In genomic region chr12:78748557-78749377, GRCm38 (mm10) we compare ENCODE assay signal across 7 mouse cellular contexts. TPM values are rescaled to one million over a fixed set of nuclear protein-coding genes. Genes with fewer than 3 reads are reported as not detected.
DNase-seq lines count a peak whose midpoint lies in the region; ATAC-seq lines count a peak whose summit lies in the region.

Gene Mpp5 (plus strand): TSS chr12:78748907.

- H3K36me3 ChIP-seq in embryonic facial prominence, embryonic 11.5 days (replicated peaks; ENCODE audit: control insufficient read depth, insufficient read depth, low read depth, low read length) = no peaks in the 10 kb centered on the region
- H3K36me3 ChIP-seq in limb, embryonic 10.5 days = no peaks in the 10 kb centered on the region
- H3K36me3 ChIP-seq in midbrain, embryonic 13.5 days = no peaks in the 10 kb centered on the region

- H3K4me3 ChIP-seq in embryonic facial prominence, embryonic 11.5 days (ENCODE audit: low read depth, low read length) = peak within 1 kb of the TSS; percentile 86
- H3K4me3 ChIP-seq in limb, embryonic 10.5 days = peak within 1 kb of the TSS; percentile 91
- peak within 1 kb of the TSS; percentile 84 for H3K4me3 ChIP-seq in midbrain, embryonic 13.5 days (replicated peaks)

- ATAC-seq in embryonic facial prominence, embryonic 11.5 days (replicated peaks; ENCODE audit: insufficient number of reproducible peaks, low FRiP score, low TSS enrichment, low read depth) = peak; percentile 100
- ATAC-seq in granulocyte monocyte progenitor cell, adult 5-6 weeks (replicated peaks; ENCODE audit: poor library complexity, severe bottlenecking) = peak; percentile 95
- ATAC-seq in midbrain, embryonic 13.5 days = peak; percentile 100

- peak within 1 kb of the TSS; percentile 88 for H3K9ac ChIP-seq in embryonic facial prominence, embryonic 11.5 days (replicated peaks; ENCODE audit: low read length)
- peak within 1 kb of the TSS; percentile 79 for H3K9ac ChIP-seq in midbrain, embryonic 13.5 days (replicated peaks)

- H3K27me3 ChIP-seq in embryonic facial prominence, embryonic 11.5 days (ENCODE audit: control insufficient read depth, insufficient read depth, low read length) = no peaks in the 10 kb centered on the region
- 0 out of 2 replicates have a peak, but pooled peaks cover 3% of the 10 kb centered on the region for H3K27me3 ChIP-seq in limb, embryonic 10.5 days (ENCODE audit: low read depth, poor library complexity, severe bottlenecking)
- peaks cover 17% of the 10 kb centered on the region for H3K27me3 ChIP-seq in midbrain, embryonic 13.5 days

- H3K4me1 ChIP-seq in embryonic facial prominence, embryonic 11.5 days (ENCODE audit: control insufficient read depth, insufficient read depth, low read length) = no peaks in the 10 kb centered on the region
- H3K4me1 ChIP-seq in limb, embryonic 10.5 days = peaks cover 10% of the 10 kb centered on the region
- H3K4me1 ChIP-seq in midbrain, embryonic 13.5 days (replicated peaks) = peaks cover 13% of the 10 kb centered on the region

- no peaks in the 10 kb centered on the region for H3K9me3 ChIP-seq in embryonic facial prominence, embryonic 11.5 days (replicated peaks; ENCODE audit: control insufficient read depth, low read length)
- H3K9me3 ChIP-seq in limb, embryonic 10.5 days (replicated peaks) = no peaks in the 10 kb centered on the region
- H3K9me3 ChIP-seq in midbrain, embryonic 13.5 days = no peaks in the 10 kb centered on the region

- under 1% methylated on average over 72 of the region's 98 CpGs for WGBS in embryonic facial prominence, embryonic 11.5 days
- 1% methylated on average over 94 of the region's 98 CpGs for WGBS in limb, embryonic 10.5 days
- under 1% methylated on average over 85 of the region's 98 CpGs for WGBS in midbrain, embryonic 13.5 days

- DNase-seq in adrenal gland, postnatal 14 days = peak; percentile 99
- peak; percentile 98 for DNase-seq in embryonic facial prominence, embryonic 11.5 days (ENCODE audit: low spot score)
- DNase-seq in kidney, adult 11 months = peak; percentile 97
- peak; percentile 96 for DNase-seq in limb, embryonic 10.5 days (ENCODE audit: low spot score)
- DNase-seq in spleen, adult 12 weeks (ENCODE audit: low spot score) = peak; percentile 93

- H3K4me2 ChIP-seq in embryonic facial prominence, embryonic 11.5 days (ENCODE audit: low read depth, low read length) = peak within 1 kb of the TSS; percentile 70
- H3K4me2 ChIP-seq in midbrain, embryonic 13.5 days (replicated peaks) = peak within 1 kb of the TSS; percentile 91

- H3K27ac ChIP-seq in embryonic facial prominence, embryonic 11.5 days (replicated peaks; ENCODE audit: low read depth, low read length) = peak within 1 kb of the TSS; percentile 94
- peak within 1 kb of the TSS; percentile 97 for H3K27ac ChIP-seq in limb, embryonic 10.5 days
- H3K27ac ChIP-seq in midbrain, embryonic 13.5 days = peak within 1 kb of the TSS; percentile 84

RNA-seq across cellular contexts. Expression of gene Mpp5, which starts in this region (rescaled TPM):
- 22.3 TPM in 2 replicates for total RNA-seq in adrenal gland, postnatal 14 days (2021)
- 22.2 and 23.7 TPM in 2 replicates for polyA plus RNA-seq in embryonic facial prominence, embryonic 11.5 days (2014; fragmentation: Nextera tagmentation; extraction: Ambion mirVana)
- 5.5 and 6.9 TPM in 2 replicates for total RNA-seq in granulocyte monocyte progenitor cell, adult 5-6 weeks (2014; fragmentation: Nextera tagmentation)
- 10.0 and 15.3 TPM in 2 replicates for total RNA-seq in granulocyte monocyte progenitor cell, adult 5-6 weeks (2017)
- 21.2 and 25.0 TPM in 2 replicates for polyA plus RNA-seq in limb, embryonic 10.5 days (2016; fragmentation: Nextera tagmentation; extraction: Ambion mirVana)
- 19.8 and 22.0 TPM in 2 replicates for polyA plus RNA-seq in midbrain, embryonic 13.5 days (2015; fragmentation: Nextera tagmentation; extraction: Ambion mirVana)

Comparison
In these comparisons a context has a peak if more than half of its experiments do, and no peak if none do; other contexts are left out.
1. Peak in every context shown above with its lines: DNase-seq, ATAC-seq, H3K4me3 ChIP-seq and H3K27ac ChIP-seq.